Mouse (Mus musculus): ENCODE measurements around the gene Opn3. TPM values are rescaled to one million over a fixed set of nuclear protein-coding genes. Genes with fewer than 3 reads are reported as not detected.

Opn3 gene
- total and polyA plus RNA-seq, 3 experiments, result 3.0 to 6.6 (median 5.6) TPM

DNA sequence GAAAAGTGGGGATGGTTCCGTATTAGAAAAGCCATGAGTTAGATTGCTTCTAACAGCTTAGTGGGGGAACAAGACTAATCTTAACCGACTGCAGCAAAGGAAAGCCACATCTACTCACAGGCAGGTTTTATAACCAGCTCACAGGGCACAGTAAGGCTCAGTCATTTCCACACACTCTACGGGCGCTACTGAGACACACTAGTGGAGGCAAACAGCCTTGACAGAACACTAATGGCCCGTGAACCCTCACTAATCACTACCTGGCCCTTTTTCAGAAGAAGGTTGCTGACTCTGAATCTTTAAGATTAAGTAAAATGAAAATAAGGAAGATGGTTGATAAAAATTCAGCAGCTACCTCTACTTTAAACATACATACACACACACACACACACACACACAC lies 15.0 kb upstream of the Opn3 start:
- intact Hi-C loops (cut with DNase I), result no loop called here
- H3K27me3 ChIP-seq (ENCODE audit: control insufficient read depth, insufficient read depth, low read length), result no peaks in the 10 kb centered on the region
- WGBS, result 75% methylated on average over 5 of the region's 5 CpGs
- H3K9ac ChIP-seq (ENCODE audit: low read depth, low read length), result no peak overlapping the region
- no peak overlapping the region for H3K27ac ChIP-seq
- H3K36me3 ChIP-seq (ENCODE audit: control insufficient read depth, insufficient read depth, low read length), result no peaks in the 10 kb centered on the region
- DNase-seq, result no peak
- TF ChIP-seq POLR2A (IDR thresholded peaks at IDR 0.05; ENCODE audit: insufficient read depth, low read depth, low read length) (no peak), EP300 (IDR thresholded peaks at IDR 0.05; ENCODE audit: insufficient read depth, low read depth, low read length) (no peak), CTCF (IDR thresholded peaks at IDR 0.05) (no peak)
- no peaks in the 10 kb centered on the region for H3K79me2 ChIP-seq (replicated peaks; ENCODE audit: control insufficient read depth, insufficient read depth, low read length)
- H3K4me1 ChIP-seq (ENCODE audit: control insufficient read depth, insufficient read depth, low read length), result peaks cover 2% of the 10 kb centered on the region; the same call in 1 of the 2 replicates
- no peak overlapping the region for H3K4me3 ChIP-seq

DNA sequence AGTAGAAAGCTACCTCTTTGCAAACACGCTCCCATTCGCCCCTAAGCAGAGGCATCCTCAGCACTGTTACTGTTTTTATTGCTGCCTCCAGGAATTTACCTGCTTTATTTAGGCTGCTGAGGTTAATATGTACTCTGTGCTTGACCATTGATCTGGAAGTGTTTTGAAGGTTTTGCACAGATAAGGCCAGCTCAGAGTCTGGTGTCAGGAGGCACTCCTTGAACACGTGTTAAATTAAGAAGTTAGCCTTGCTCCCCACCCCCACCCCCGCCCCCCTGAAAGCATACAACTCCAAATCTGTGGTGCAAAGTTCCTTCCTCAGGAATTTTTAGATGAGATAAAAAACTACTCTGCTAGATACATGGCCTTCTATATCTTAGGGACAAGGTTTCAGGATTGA lies 8.6 kb upstream of the Opn3 start:
- no peaks in the 10 kb centered on the region for H3K79me2 ChIP-seq (replicated peaks; ENCODE audit: control insufficient read depth, insufficient read depth, low read length)
- no peak overlapping the region for H3K4me3 ChIP-seq
- no peaks in the 10 kb centered on the region for H3K27me3 ChIP-seq (ENCODE audit: control insufficient read depth, insufficient read depth, low read length)
- H3K36me3 ChIP-seq (ENCODE audit: control insufficient read depth, insufficient read depth, low read length), result no peaks in the 10 kb centered on the region
- no peak for DNase-seq
- intact Hi-C loops (cut with DNase I), result no loop called here
- H3K27ac ChIP-seq, result no peak overlapping the region
- no peaks in the 10 kb centered on the region for H3K4me1 ChIP-seq (ENCODE audit: control insufficient read depth, insufficient read depth, low read length)
- TF ChIP-seq EP300 (IDR thresholded peaks at IDR 0.05; ENCODE audit: insufficient read depth, low read depth, low read length) (no peak), POLR2A (IDR thresholded peaks at IDR 0.05; ENCODE audit: insufficient read depth, low read depth, low read length) (no peak), CTCF (IDR thresholded peaks at IDR 0.05) (no peak)
- H3K9ac ChIP-seq (ENCODE audit: low read depth, low read length), result no peak overlapping the region
- WGBS, result 54% methylated on average over 4 of the region's 4 CpGs

GRCm38 (mm10) chr1:175699796-175700195 lies 7.2 kb upstream of the Opn3 start:
- Histone ChIP-seq H3K79me2 (replicated peaks; ENCODE audit: control insufficient read depth, insufficient read depth, low read length) (no peaks in the 10 kb centered on the region), H3K4me1 (ENCODE audit: control insufficient read depth, insufficient read depth, low read length) (no peaks in the 10 kb centered on the region), H3K27me3 (ENCODE audit: control insufficient read depth, insufficient read depth, low read length) (no peaks in the 10 kb centered on the region), H3K36me3 (ENCODE audit: control insufficient read depth, insufficient read depth, low read length) (no peaks in the 10 kb centered on the region), H3K4me3 (no peak overlapping the region), H3K27ac (no peak overlapping the region), H3K9ac (ENCODE audit: low read depth, low read length) (no peak overlapping the region)
- intact Hi-C loops (cut with DNase I), result no loop called here
- DNase-seq, result no peak
- TF ChIP-seq EP300 (IDR thresholded peaks at IDR 0.05; ENCODE audit: insufficient read depth, low read depth, low read length) (no peak), CTCF (IDR thresholded peaks at IDR 0.05) (no peak), POLR2A (IDR thresholded peaks at IDR 0.05; ENCODE audit: insufficient read depth, low read depth, low read length) (no peak)
- 21% methylated on average over 4 of the region's 4 CpGs for WGBS

GRCm38 (mm10) chr1:175699375-175699774 lies 6.8 kb upstream of the Opn3 start:
- H3K9ac ChIP-seq (ENCODE audit: low read depth, low read length), result no peak overlapping the region
- WGBS, result 31% methylated on average over 3 of the region's 3 CpGs
- H3K4me3 ChIP-seq, result no peak overlapping the region
- H3K79me2 ChIP-seq (replicated peaks; ENCODE audit: control insufficient read depth, insufficient read depth, low read length), result no peaks in the 10 kb centered on the region
- TF ChIP-seq CTCF (IDR thresholded peaks at IDR 0.05) (no peak), EP300 (IDR thresholded peaks at IDR 0.05; ENCODE audit: insufficient read depth, low read depth, low read length) (no peak), POLR2A (IDR thresholded peaks at IDR 0.05; ENCODE audit: insufficient read depth, low read depth, low read length) (no peak)
- H3K36me3 ChIP-seq (ENCODE audit: control insufficient read depth, insufficient read depth, low read length), result no peaks in the 10 kb centered on the region
- H3K27ac ChIP-seq, result no peak overlapping the region
- no peaks in the 10 kb centered on the region for H3K4me1 ChIP-seq (ENCODE audit: control insufficient read depth, insufficient read depth, low read length)
- intact Hi-C loops (cut with DNase I), result no loop called here
- no peaks in the 10 kb centered on the region for H3K27me3 ChIP-seq (ENCODE audit: control insufficient read depth, insufficient read depth, low read length)
- no peak for DNase-seq

DNA sequence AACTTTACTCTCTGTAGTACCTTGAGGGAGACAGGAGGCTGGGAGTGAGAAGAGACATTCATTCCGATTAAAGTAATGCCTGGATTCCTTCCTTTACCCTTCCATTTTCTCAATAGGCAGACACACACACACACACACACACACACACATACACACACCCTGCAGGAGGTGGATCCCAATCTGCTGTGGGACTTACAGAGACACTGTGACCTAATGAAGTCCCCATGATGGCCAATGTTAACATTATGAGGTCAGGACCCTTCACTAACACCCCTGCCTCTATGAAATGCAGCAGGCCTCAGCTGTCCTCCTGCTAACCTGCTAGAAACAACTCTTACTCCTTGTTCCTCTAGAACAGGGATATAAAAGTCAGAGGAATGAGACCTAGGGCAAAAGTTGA lies 5.7 kb upstream of the Opn3 start, which contains the start of gene Wdr64:
Gene Wdr64, plus strand, starts transcription at position 301 of the 400 bp plus-strand sequence.
- H3K27ac ChIP-seq, result no peak within 1 kb of the TSS
- no peaks in the 10 kb centered on the region for H3K36me3 ChIP-seq (ENCODE audit: control insufficient read depth, insufficient read depth, low read length)
- no peak within 1 kb of the TSS for H3K9ac ChIP-seq (ENCODE audit: low read depth, low read length)
- H3K4me3 ChIP-seq, result no peak within 1 kb of the TSS
- peaks cover 1% of the 10 kb centered on the region; the same call in 1 of the 2 replicates for H3K4me1 ChIP-seq (ENCODE audit: control insufficient read depth, insufficient read depth, low read length)
- no peaks in the 10 kb centered on the region for H3K79me2 ChIP-seq (replicated peaks; ENCODE audit: control insufficient read depth, insufficient read depth, low read length)
- H3K27me3 ChIP-seq (ENCODE audit: control insufficient read depth, insufficient read depth, low read length), result no peaks in the 10 kb centered on the region
- 79% methylated on average over 1 of the region's 1 CpGs for WGBS
- intact Hi-C loops (cut with DNase I), result no loop called here
- no peak for TF ChIP-seq CTCF (IDR thresholded peaks at IDR 0.05)
- no peak for TF ChIP-seq POLR2A (IDR thresholded peaks at IDR 0.05; ENCODE audit: insufficient read depth, low read depth, low read length)
- TF ChIP-seq EP300 (IDR thresholded peaks at IDR 0.05; ENCODE audit: insufficient read depth, low read depth, low read length), result no peak
- no peak for DNase-seq

GRCm38 (mm10) chr1:175693429-175693960 lies 919 bp upstream of the Opn3 start:
- H3K79me2 ChIP-seq (replicated peaks; ENCODE audit: control insufficient read depth, insufficient read depth, low read length), result no peaks in the 10 kb centered on the region
- peak overlapping the region; percentile 95 for H3K4me3 ChIP-seq
- H3K4me1 ChIP-seq (ENCODE audit: control insufficient read depth, insufficient read depth, low read length), result peaks cover 1% of the 10 kb centered on the region; the same call in 1 of the 2 replicates
- H3K36me3 ChIP-seq (ENCODE audit: control insufficient read depth, insufficient read depth, low read length), result 0 out of 2 replicates have a peak, but pooled peaks cover 2% of the 10 kb centered on the region
- DNase-seq, result no peak
- no peaks in the 10 kb centered on the region for H3K27me3 ChIP-seq (ENCODE audit: control insufficient read depth, insufficient read depth, low read length)
- TF ChIP-seq CTCF (IDR thresholded peaks at IDR 0.05) (no peak), POLR2A (IDR thresholded peaks at IDR 0.05; ENCODE audit: insufficient read depth, low read depth, low read length) (no peak), EP300 (IDR thresholded peaks at IDR 0.05; ENCODE audit: insufficient read depth, low read depth, low read length) (no peak)
- 25% methylated on average over 12 of the region's 12 CpGs for WGBS
- H3K27ac ChIP-seq, result no peak overlapping the region; the same call in 1 of the 2 replicates
- no peak overlapping the region for H3K9ac ChIP-seq (ENCODE audit: low read depth, low read length)
- intact Hi-C loops (cut with DNase I), result loop anchor here (2.0 kb wide), 1 partner anchor 69 kb away; the partner anchor contains the start of gene Fh1

All from heart, adult 2 months (tissue).